Comparison of ENCODE assay signal across 27 mouse cellular contexts in genomic region chr11:100138809-100139208, GRCm38 (mm10). TPM values are rescaled to one million over a fixed set of nuclear protein-coding genes. Genes with fewer than 3 reads are reported as not detected.
DNase-seq lines count a peak whose midpoint lies in the region; ATAC-seq lines count a peak whose summit lies in the region.
"Had no signal": no experiment of that assay in that cellular context is flagged by ENCODE, and none has a peak within 500 bp of the region (broad histone marks: within the 10 kb centered on the region; RNA-seq: fewer than 3 reads in every experiment).

No protein-coding gene starts in this region.

- no peaks in the 10 kb centered on the region for H3K9me3 ChIP-seq in hindbrain, embryonic 10.5 days
- no peaks in the 10 kb centered on the region for H3K9me3 ChIP-seq in hindbrain, embryonic 12.5 days (replicated peaks)
- no peaks in the 10 kb centered on the region for H3K9me3 ChIP-seq in stomach, embryonic 14.5 days (ENCODE audit: control insufficient read depth, low read depth, low read length)
- no peaks in the 10 kb centered on the region for H3K9me3 ChIP-seq in liver, embryonic 12.5 days (replicated peaks)
- H3K9me3 ChIP-seq: embryonic facial prominence, embryonic 13.5 days; forebrain, embryonic 15.5 days; limb, embryonic 13.5 days; liver, embryonic 13.5 days; neural tube, embryonic 13.5 days had no signal

- no peaks in the 10 kb centered on the region for H3K36me3 ChIP-seq in hindbrain, embryonic 10.5 days
- H3K36me3 ChIP-seq in hindbrain, embryonic 12.5 days = no peaks in the 10 kb centered on the region
- peaks cover 3% of the 10 kb centered on the region; the same call in 1 of the 2 replicates for H3K36me3 ChIP-seq in stomach, embryonic 14.5 days (ENCODE audit: control insufficient read depth, insufficient read depth, low read length)
- no peaks in the 10 kb centered on the region for H3K36me3 ChIP-seq in liver, embryonic 12.5 days
- H3K36me3 ChIP-seq: embryonic facial prominence, embryonic 13.5 days; forebrain, embryonic 15.5 days; limb, embryonic 13.5 days; liver, embryonic 13.5 days; neural tube, embryonic 13.5 days had no signal

- H3K9ac ChIP-seq in hindbrain, embryonic 12.5 days = no peak overlapping the region
- H3K9ac ChIP-seq in stomach, embryonic 14.5 days (replicated peaks; ENCODE audit: low read depth, low read length) = no peak overlapping the region
- no peak overlapping the region for H3K9ac ChIP-seq in liver, embryonic 12.5 days
- H3K9ac ChIP-seq: embryonic facial prominence, embryonic 13.5 days; forebrain, embryonic 15.5 days; limb, embryonic 13.5 days; liver, embryonic 13.5 days; neural tube, embryonic 13.5 days had no signal

- 45% methylated on average over 7 of the region's 7 CpGs for WGBS in hindbrain, embryonic 10.5 days
- WGBS in hindbrain, embryonic 12.5 days = 46% methylated on average over 7 of the region's 7 CpGs
- WGBS in stomach, embryonic 14.5 days = 49% methylated on average over 7 of the region's 7 CpGs
- 53% methylated on average over 7 of the region's 7 CpGs for WGBS in liver, embryonic 12.5 days (ENCODE audit: insufficient replicate concordance)

- no peak overlapping the region for H3K4me3 ChIP-seq in hindbrain, embryonic 10.5 days
- H3K4me3 ChIP-seq in hindbrain, embryonic 12.5 days = no peak overlapping the region
- H3K4me3 ChIP-seq in stomach, embryonic 14.5 days (ENCODE audit: low read depth, low read length) = no peak overlapping the region
- no peak overlapping the region for H3K4me3 ChIP-seq in liver, embryonic 12.5 days
- H3K4me3 ChIP-seq: embryonic facial prominence, embryonic 13.5 days; forebrain, embryonic 15.5 days; limb, embryonic 13.5 days; liver, embryonic 13.5 days; myocyte; neural tube, embryonic 13.5 days had no signal

- H3K4me2 ChIP-seq in hindbrain, embryonic 12.5 days (replicated peaks) = no peak overlapping the region
- no peak overlapping the region for H3K4me2 ChIP-seq in stomach, embryonic 14.5 days (replicated peaks; ENCODE audit: low read depth, low read length)
- no peak overlapping the region for H3K4me2 ChIP-seq in liver, embryonic 12.5 days
- H3K4me2 ChIP-seq: embryonic facial prominence, embryonic 13.5 days; forebrain, embryonic 15.5 days; heart, embryonic 11.5 days; limb, embryonic 13.5 days; liver, embryonic 13.5 days; neural tube, embryonic 13.5 days had no signal

- peaks cover 6% of the 10 kb centered on the region for H3K27me3 ChIP-seq in hindbrain, embryonic 10.5 days (ENCODE audit: insufficient read depth, poor library complexity, severe bottlenecking)
- H3K27me3 ChIP-seq in hindbrain, embryonic 12.5 days = peaks cover 11% of the 10 kb centered on the region
- H3K27me3 ChIP-seq in stomach, embryonic 14.5 days (ENCODE audit: control insufficient read depth, insufficient read depth, low read length) = no peaks in the 10 kb centered on the region
- H3K27me3 ChIP-seq in liver, embryonic 12.5 days (replicated peaks) = peaks cover 2% of the 10 kb centered on the region
- H3K27me3 ChIP-seq: liver, embryonic 13.5 days had no signal

- DNase-seq in hindbrain, embryonic 10.5 days (ENCODE audit: low spot score) = no peak
- DNase-seq in urinary bladder, postnatal 14 days (ENCODE audit: low spot score) = peak; percentile 56
- DNase-seq in urinary bladder, postnatal 36 days (ENCODE audit: low spot score in 2 of 2) = no peak
- no peak for DNase-seq in right cerebral cortex, postnatal 4 days
- DNase-seq: adrenal gland, postnatal 14 days; cerebellum, adult 2 months; cerebellum, postnatal 25 days; gastrocnemius, postnatal 10 days; heart, adult 11 months; kidney, adult 9 months; kidney, postnatal 14 days; layer of hippocampus, postnatal 36 days; liver, embryonic 13.5 days; lung, adult 2 months; thymus, postnatal 25 days had no signal

- no peak for ATAC-seq in hindbrain, embryonic 12.5 days (ENCODE audit: low FRiP score)
- ATAC-seq in stomach, embryonic 14.5 days (ENCODE audit: insufficient number of reproducible peaks, insufficient read depth, low FRiP score, low read depth) = peak; percentile 81
- ATAC-seq in liver, embryonic 12.5 days = no peak
- ATAC-seq: forebrain, embryonic 15.5 days; midbrain, embryonic 16.5 days had no signal

- H3K4me1 ChIP-seq in hindbrain, embryonic 10.5 days (replicated peaks) = peaks cover 32% of the 10 kb centered on the region
- H3K4me1 ChIP-seq in hindbrain, embryonic 12.5 days = peaks cover 23% of the 10 kb centered on the region
- H3K4me1 ChIP-seq in stomach, embryonic 14.5 days (ENCODE audit: control insufficient read depth, insufficient read depth, low read length) = peaks cover 13% of the 10 kb centered on the region; the same call in 1 of the 2 replicates
- H3K4me1 ChIP-seq in liver, embryonic 12.5 days = no peaks in the 10 kb centered on the region
- H3K4me1 ChIP-seq: liver, embryonic 13.5 days had no signal

- peak overlapping the region; percentile 40; the same call in 1 of the 2 replicates for H3K27ac ChIP-seq in hindbrain, embryonic 10.5 days
- no peak overlapping the region for H3K27ac ChIP-seq in hindbrain, embryonic 12.5 days
- peak overlapping the region; percentile 71 for H3K27ac ChIP-seq in stomach, embryonic 14.5 days (ENCODE audit: low read length)
- H3K27ac ChIP-seq in liver, embryonic 12.5 days = no peak overlapping the region
- H3K27ac ChIP-seq: forebrain, embryonic 15.5 days; limb, embryonic 13.5 days; liver, embryonic 13.5 days; neural tube, embryonic 13.5 days had no signal

RNA-seq across cellular contexts. Expression of gene Krt15, which starts 3.1 kb away (rescaled TPM):
- polyA plus RNA-seq in hindbrain, embryonic 10.5 days (2016; fragmentation: Nextera tagmentation; extraction: Ambion mirVana) = 0.73 and 2.9 TPM in 2 replicates
- polyA plus RNA-seq in hindbrain, embryonic 12.5 days (2016; fragmentation: Nextera tagmentation; extraction: Ambion mirVana) = 10.5 and 17.3 TPM in 2 replicates
- polyA plus RNA-seq in stomach, embryonic 14.5 days (2014; fragmentation: Nextera tagmentation; extraction: Ambion mirVana) = 215 and 241 TPM in 2 replicates
- polyA plus RNA-seq in liver, embryonic 12.5 days (2016; fragmentation: Nextera tagmentation; extraction: Ambion mirVana) = 0.28 and 0.36 TPM in 2 replicates

RNA-seq across cellular contexts. Expression of gene Krt19, which starts 9.7 kb away (rescaled TPM):
- polyA plus RNA-seq in hindbrain, embryonic 10.5 days (2016; fragmentation: Nextera tagmentation; extraction: Ambion mirVana) = 11.4 and 12.7 TPM in 2 replicates
- 4.5 and 6.7 TPM in 2 replicates for polyA plus RNA-seq in hindbrain, embryonic 12.5 days (2016; fragmentation: Nextera tagmentation; extraction: Ambion mirVana)
- 387 and 441 TPM in 2 replicates for polyA plus RNA-seq in stomach, embryonic 14.5 days (2014; fragmentation: Nextera tagmentation; extraction: Ambion mirVana)
- 4.0 and 6.7 TPM in 2 replicates for polyA plus RNA-seq in liver, embryonic 12.5 days (2016; fragmentation: Nextera tagmentation; extraction: Ambion mirVana)

RNA-seq across cellular contexts. Expression of gene Krt13, which starts 17.4 kb away (rescaled TPM):
- polyA plus RNA-seq in hindbrain, embryonic 10.5 days (2016; fragmentation: Nextera tagmentation; extraction: Ambion mirVana) = 0.43 TPM in 1 of 2 replicates, not detected in the other
- not detected in 2 replicates for polyA plus RNA-seq in hindbrain, embryonic 12.5 days (2016; fragmentation: Nextera tagmentation; extraction: Ambion mirVana)
- 76.1 and 140 TPM in 2 replicates for polyA plus RNA-seq in stomach, embryonic 14.5 days (2014; fragmentation: Nextera tagmentation; extraction: Ambion mirVana)
- polyA plus RNA-seq in liver, embryonic 12.5 days (2016; fragmentation: Nextera tagmentation; extraction: Ambion mirVana) = not detected in 2 replicates
- polyA plus RNA-seq: cerebellum, adult 2 months; forebrain, embryonic 15.5 days; heart, embryonic 11.5 days; heart, postnatal 0 days; hindbrain, embryonic 11.5 days; limb, embryonic 13.5 days; neural tube, embryonic 13.5 days had no signal

RNA-seq across cellular contexts. Expression of gene Krt36, which starts 33.4 kb away (rescaled TPM):
- not detected in 2 replicates for polyA plus RNA-seq in hindbrain, embryonic 10.5 days (2016; fragmentation: Nextera tagmentation; extraction: Ambion mirVana)
- polyA plus RNA-seq in hindbrain, embryonic 12.5 days (2016; fragmentation: Nextera tagmentation; extraction: Ambion mirVana) = not detected in 2 replicates
- 0.29 and 0.35 TPM in 2 replicates for polyA plus RNA-seq in stomach, embryonic 14.5 days (2014; fragmentation: Nextera tagmentation; extraction: Ambion mirVana)
- not detected in 2 replicates for polyA plus RNA-seq in liver, embryonic 12.5 days (2016; fragmentation: Nextera tagmentation; extraction: Ambion mirVana)
- polyA plus RNA-seq: cerebellum, adult 2 months; embryonic facial prominence, embryonic 13.5 days; forebrain, embryonic 15.5 days; heart, embryonic 11.5 days; heart, postnatal 0 days; hindbrain, embryonic 11.5 days; liver, embryonic 13.5 days; midbrain, embryonic 16.5 days; myocyte; neural tube, embryonic 13.5 days had no signal

RNA-seq across cellular contexts. Expression of gene Krt35, which starts 42.8 kb away (rescaled TPM):
- not detected in 2 replicates for polyA plus RNA-seq in hindbrain, embryonic 10.5 days (2016; fragmentation: Nextera tagmentation; extraction: Ambion mirVana)
- not detected in 2 replicates for polyA plus RNA-seq in hindbrain, embryonic 12.5 days (2016; fragmentation: Nextera tagmentation; extraction: Ambion mirVana)
- polyA plus RNA-seq in stomach, embryonic 14.5 days (2014; fragmentation: Nextera tagmentation; extraction: Ambion mirVana) = not detected in 2 replicates
- polyA plus RNA-seq in liver, embryonic 12.5 days (2016; fragmentation: Nextera tagmentation; extraction: Ambion mirVana) = not detected in 2 replicates
- polyA plus RNA-seq: cerebellum, adult 2 months; forebrain, embryonic 15.5 days; heart, embryonic 11.5 days; heart, postnatal 0 days; hindbrain, embryonic 11.5 days; liver, embryonic 13.5 days; midbrain, embryonic 16.5 days; myocyte; neural tube, embryonic 13.5 days had no signal

Comparison
In these comparisons a context has a peak if more than half of its experiments do, and no peak if none do; other contexts are left out.
1. H3K27ac ChIP-seq: peak in hindbrain, embryonic 10.5 days (single experiment) and stomach, embryonic 14.5 days (single experiment); none in hindbrain, embryonic 12.5 days (single experiment) and liver, embryonic 12.5 days (single experiment).
2. RNA of gene Krt15, which starts 3.1 kb away (polyA plus RNA-seq): 215 to 241 TPM in stomach, embryonic 14.5 days; 10.5 to 17.3 TPM in hindbrain, embryonic 12.5 days, 0.73 to 2.9 TPM in hindbrain, embryonic 10.5 days and 0.28 to 0.36 TPM in liver, embryonic 12.5 days; every median in the first group is over 10 times any median in the second.
3. RNA of gene Krt19, which starts 9.7 kb away (polyA plus RNA-seq): 387 to 441 TPM in stomach, embryonic 14.5 days; 11.4 to 12.7 TPM in hindbrain, embryonic 10.5 days, 4.0 to 6.7 TPM in liver, embryonic 12.5 days and 4.5 to 6.7 TPM in hindbrain, embryonic 12.5 days; every median in the first group is over 10 times any median in the second.
4. RNA of gene Krt13, which starts 17.4 kb away (polyA plus RNA-seq): 76.1 to 140 TPM in stomach, embryonic 14.5 days; 0.43 TPM in hindbrain, embryonic 10.5 days, not detected in hindbrain, embryonic 12.5 days and not detected in liver, embryonic 12.5 days; every median in the first group is over 10 times any median in the second.